Mouse (Mus musculus): ENCODE data around the gene Gm5089. TPM values are rescaled to one million over a fixed set of nuclear protein-coding genes. Genes with fewer than 3 reads are reported as not detected.

Gm5089 gene
- polyA plus RNA-seq, 1 experiment from 2014 or later, result 0.47 TPM

GRCm38 (mm10) chr14:122479461-122480109, 28.7 kb upstream of the Gm5089 start:
- Histone ChIP-seq H3K4me3 (replicated peaks; ENCODE audit: low read length) (peak overlapping the region; percentile 56), H3K36me3 (ENCODE audit: control insufficient read depth, insufficient read depth) (no peaks in the 10 kb centered on the region), H3K27ac (ENCODE audit: low read length) (no peak overlapping the region), H3K4me1 (replicated peaks; ENCODE audit: control insufficient read depth, insufficient read depth, low read length) (peaks cover 32% of the 10 kb centered on the region), H3K9me3 (ENCODE audit: control insufficient read depth, low read length) (no peaks in the 10 kb centered on the region), H3K27me3 (replicated peaks; ENCODE audit: control insufficient read depth, insufficient read depth, low read length) (peaks cover 31% of the 10 kb centered on the region), H3K9ac (replicated peaks; ENCODE audit: low read depth, low read length) (no peak overlapping the region), H3K4me2 (ENCODE audit: low read length) (peak overlapping the region; percentile 30; the same call in 1 of the 2 replicates)
- ATAC-seq, result no peak
- 14% methylated on average over 17 of the region's 17 CpGs for WGBS

DNA sequence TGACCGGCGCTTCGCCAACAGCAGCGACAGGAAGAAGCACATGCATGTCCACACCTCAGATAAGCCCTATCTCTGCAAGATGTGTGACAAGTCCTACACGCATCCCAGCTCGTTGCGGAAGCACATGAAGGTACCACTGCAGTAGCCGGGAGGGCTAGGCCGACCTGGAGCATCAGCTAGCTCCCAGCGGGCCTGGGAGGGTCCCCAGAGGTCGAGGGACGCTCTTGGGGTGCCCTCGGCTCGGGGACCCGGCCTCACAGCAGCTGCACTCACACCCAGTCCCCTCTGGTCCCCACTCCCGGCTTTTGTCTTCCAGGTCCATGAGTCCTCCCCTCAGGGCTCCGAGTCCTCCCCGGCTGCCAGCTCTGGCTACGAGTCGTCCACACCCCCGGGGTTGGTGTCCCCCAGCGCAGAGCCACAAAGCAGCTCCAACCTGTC, 27.7 kb upstream of the Gm5089 start:
- H3K36me3 ChIP-seq (ENCODE audit: control insufficient read depth, insufficient read depth), result no peaks in the 10 kb centered on the region
- peak overlapping the region; percentile 74 for H3K4me2 ChIP-seq (ENCODE audit: low read length)
- peaks cover 23% of the 10 kb centered on the region for H3K27me3 ChIP-seq (replicated peaks; ENCODE audit: control insufficient read depth, insufficient read depth, low read length)
- H3K4me1 ChIP-seq (replicated peaks; ENCODE audit: control insufficient read depth, insufficient read depth, low read length), result peaks cover 40% of the 10 kb centered on the region
- no peak for ATAC-seq
- WGBS, result under 1% methylated on average over 22 of the region's 22 CpGs
- H3K27ac ChIP-seq (ENCODE audit: low read length), result peak overlapping the region; percentile 11
- peak overlapping the region; percentile 59 for H3K9ac ChIP-seq (replicated peaks; ENCODE audit: low read depth, low read length)
- no peaks in the 10 kb centered on the region for H3K9me3 ChIP-seq (ENCODE audit: control insufficient read depth, low read length)
- H3K4me3 ChIP-seq (replicated peaks; ENCODE audit: low read length), result peak overlapping the region; percentile 56

GRCm38 (mm10) chr14:122477971-122478573, 27.2 kb upstream of the Gm5089 start:
- Histone ChIP-seq H3K4me3 (replicated peaks; ENCODE audit: low read length) (peak overlapping the region; percentile 56), H3K36me3 (ENCODE audit: control insufficient read depth, insufficient read depth) (no peaks in the 10 kb centered on the region), H3K9me3 (ENCODE audit: control insufficient read depth, low read length) (no peaks in the 10 kb centered on the region), H3K4me1 (replicated peaks; ENCODE audit: control insufficient read depth, insufficient read depth, low read length) (peaks cover 40% of the 10 kb centered on the region), H3K9ac (replicated peaks; ENCODE audit: low read depth, low read length) (peak overlapping the region; percentile 59), H3K27ac (ENCODE audit: low read length) (peak overlapping the region; percentile 11), H3K4me2 (ENCODE audit: low read length) (peak overlapping the region; percentile 74), H3K27me3 (replicated peaks; ENCODE audit: control insufficient read depth, insufficient read depth, low read length) (peaks cover 20% of the 10 kb centered on the region)
- WGBS, result 3% methylated on average over 9 of the region's 9 CpGs
- no peak for ATAC-seq

- under 1% methylated on average over 20 of the region's 20 CpGs for WGBS
- Histone ChIP-seq H3K4me2 (ENCODE audit: low read length) (peak overlapping the region; percentile 74), H3K4me1 (replicated peaks; ENCODE audit: control insufficient read depth, insufficient read depth, low read length) (peaks cover 33% of the 10 kb centered on the region), H3K27ac (ENCODE audit: low read length) (peak overlapping the region; percentile 91), H3K4me3 (replicated peaks; ENCODE audit: low read length) (peak overlapping the region; percentile 56), H3K9me3 (ENCODE audit: control insufficient read depth, low read length) (no peaks in the 10 kb centered on the region), H3K36me3 (ENCODE audit: control insufficient read depth, insufficient read depth) (no peaks in the 10 kb centered on the region), H3K27me3 (replicated peaks; ENCODE audit: control insufficient read depth, insufficient read depth, low read length) (peaks cover 18% of the 10 kb centered on the region; the same call in 1 of the 2 replicates), H3K9ac (replicated peaks; ENCODE audit: low read depth, low read length) (peak overlapping the region; percentile 71)
- ATAC-seq, result no peak
Observed at GRCm38 (mm10) chr14:122477261-122477671, 26.4 kb upstream of the Gm5089 start.

DNA sequence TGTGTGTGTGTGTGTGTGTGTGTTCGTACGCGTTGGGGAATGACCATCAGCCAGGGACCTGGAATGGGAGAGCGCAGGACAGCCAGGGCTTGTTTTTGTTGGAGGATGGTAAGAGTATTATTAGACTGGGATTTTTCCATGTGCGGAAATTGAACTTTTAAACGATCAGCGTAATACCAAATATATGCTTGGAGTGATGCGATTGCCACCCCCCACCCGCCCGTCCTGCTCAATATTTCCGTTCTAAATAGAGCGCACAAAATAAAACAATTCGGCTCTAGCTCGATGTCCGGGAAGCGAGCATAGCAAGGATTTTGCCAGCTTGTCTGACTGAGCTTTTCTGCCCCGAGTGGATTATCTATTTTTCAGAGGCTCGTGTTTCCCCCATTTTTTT, 25.9 kb upstream of the Gm5089 start:
- no peaks in the 10 kb centered on the region for H3K9me3 ChIP-seq (ENCODE audit: control insufficient read depth, low read length)
- peak overlapping the region; percentile 91; the same call in 1 of the 2 replicates for H3K27ac ChIP-seq (ENCODE audit: low read length)
- ATAC-seq, result no peak
- H3K36me3 ChIP-seq (ENCODE audit: control insufficient read depth, insufficient read depth), result no peaks in the 10 kb centered on the region
- H3K9ac ChIP-seq (replicated peaks; ENCODE audit: low read depth, low read length), result peak overlapping the region; percentile 71
- H3K4me1 ChIP-seq (replicated peaks; ENCODE audit: control insufficient read depth, insufficient read depth, low read length), result peaks cover 31% of the 10 kb centered on the region
- WGBS, result 0% methylated on average over 18 of the region's 18 CpGs
- peak overlapping the region; percentile 56 for H3K4me3 ChIP-seq (replicated peaks; ENCODE audit: low read length)
- peaks cover 14% of the 10 kb centered on the region; the same call in 1 of the 2 replicates for H3K27me3 ChIP-seq (replicated peaks; ENCODE audit: control insufficient read depth, insufficient read depth, low read length)
- peak overlapping the region; percentile 74 for H3K4me2 ChIP-seq (ENCODE audit: low read length)

DNA sequence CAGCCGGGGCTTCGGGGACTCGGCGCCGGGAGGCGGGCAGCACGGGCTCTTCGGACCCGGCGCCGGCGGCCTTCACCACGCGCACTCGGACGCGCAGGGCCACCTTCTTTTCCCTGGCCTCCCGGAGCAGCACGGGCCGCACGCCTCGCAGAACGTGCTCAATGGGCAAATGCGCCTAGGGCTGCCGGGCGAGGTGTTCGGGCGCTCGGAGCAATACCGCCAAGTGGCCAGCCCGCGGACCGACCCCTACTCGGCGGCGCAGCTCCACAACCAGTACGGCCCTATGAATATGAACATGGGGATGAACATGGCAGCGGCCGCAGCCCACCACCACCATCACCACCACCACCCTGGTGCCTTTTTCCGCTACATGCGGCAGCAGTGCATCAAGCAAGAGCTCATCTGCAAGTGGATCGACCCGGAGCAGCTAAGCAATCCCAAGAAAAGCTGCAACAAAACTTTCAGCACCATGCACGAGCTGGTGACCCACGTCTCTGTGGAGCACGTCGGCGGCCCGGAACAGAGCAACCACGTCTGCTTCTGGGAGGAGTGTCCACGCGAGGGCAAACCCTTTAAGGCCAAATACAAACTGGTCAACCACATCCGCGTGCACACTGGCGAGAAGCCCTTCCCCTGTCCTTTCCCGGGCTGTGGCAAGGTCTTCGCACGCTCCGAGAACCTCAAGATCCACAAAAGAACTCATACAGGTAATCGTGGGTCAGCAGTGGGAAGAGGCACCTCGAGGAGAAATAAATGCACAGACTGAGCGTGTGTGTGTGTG, 25.3 kb upstream of the Gm5089 start:
- Histone ChIP-seq H3K4me3 (replicated peaks; ENCODE audit: low read length) (peak overlapping the region; percentile 56), H3K4me1 (replicated peaks; ENCODE audit: control insufficient read depth, insufficient read depth, low read length) (peaks cover 31% of the 10 kb centered on the region), H3K36me3 (ENCODE audit: control insufficient read depth, insufficient read depth) (no peaks in the 10 kb centered on the region), H3K9ac (replicated peaks; ENCODE audit: low read depth, low read length) (peak overlapping the region; percentile 71), H3K4me2 (ENCODE audit: low read length) (peak overlapping the region; percentile 74), H3K9me3 (ENCODE audit: control insufficient read depth, low read length) (no peaks in the 10 kb centered on the region), H3K27me3 (replicated peaks; ENCODE audit: control insufficient read depth, insufficient read depth, low read length) (peaks cover 16% of the 10 kb centered on the region), H3K27ac (ENCODE audit: low read length) (peak overlapping the region; percentile 91)
- ATAC-seq, result no peak
- under 1% methylated on average over 62 of the region's 62 CpGs for WGBS

GRCm38 (mm10) chr14:122475557-122476040, 24.7 kb upstream of the Gm5089 start:
- Histone ChIP-seq H3K9ac (replicated peaks; ENCODE audit: low read depth, low read length) (peak overlapping the region; percentile 71), H3K9me3 (ENCODE audit: control insufficient read depth, low read length) (no peaks in the 10 kb centered on the region), H3K27me3 (replicated peaks; ENCODE audit: control insufficient read depth, insufficient read depth, low read length) (peaks cover 18% of the 10 kb centered on the region), H3K4me3 (replicated peaks; ENCODE audit: low read length) (peak overlapping the region; percentile 56), H3K36me3 (ENCODE audit: control insufficient read depth, insufficient read depth) (no peaks in the 10 kb centered on the region), H3K27ac (ENCODE audit: low read length) (peak overlapping the region; percentile 91), H3K4me2 (ENCODE audit: low read length) (peak overlapping the region; percentile 74), H3K4me1 (replicated peaks; ENCODE audit: control insufficient read depth, insufficient read depth, low read length) (peaks cover 31% of the 10 kb centered on the region)
- WGBS, result under 1% methylated on average over 53 of the region's 65 CpGs
- ATAC-seq, result no peak; the same call in 1 of the 2 replicates

GRCm38 (mm10) chr14:122474891-122475556, 24.1 kb upstream of the Gm5089 start, which contains the start of gene Zic2:
Zic2 (plus strand) TSS chr14:122475435.
- 0% methylated on average over 35 of the region's 73 CpGs for WGBS
- ATAC-seq, result peak; percentile 71
- Histone ChIP-seq H3K27ac (ENCODE audit: low read length) (peak within 1 kb of the TSS; percentile 91), H3K4me3 (replicated peaks; ENCODE audit: low read length) (peak within 1 kb of the TSS; percentile 56), H3K4me2 (ENCODE audit: low read length) (peak within 1 kb of the TSS; percentile 74), H3K36me3 (ENCODE audit: control insufficient read depth, insufficient read depth) (no peaks in the 10 kb centered on the region), H3K9me3 (ENCODE audit: control insufficient read depth, low read length) (no peaks in the 10 kb centered on the region), H3K27me3 (replicated peaks; ENCODE audit: control insufficient read depth, insufficient read depth, low read length) (peaks cover 13% of the 10 kb centered on the region), H3K9ac (replicated peaks; ENCODE audit: low read depth, low read length) (peak within 1 kb of the TSS; percentile 71), H3K4me1 (replicated peaks; ENCODE audit: control insufficient read depth, insufficient read depth, low read length) (peaks cover 31% of the 10 kb centered on the region)

Measured in forebrain, embryonic 16.5 days (tissue).